8 mouse cellular contexts compared by ENCODE assay signal in the genomic region with DNA sequence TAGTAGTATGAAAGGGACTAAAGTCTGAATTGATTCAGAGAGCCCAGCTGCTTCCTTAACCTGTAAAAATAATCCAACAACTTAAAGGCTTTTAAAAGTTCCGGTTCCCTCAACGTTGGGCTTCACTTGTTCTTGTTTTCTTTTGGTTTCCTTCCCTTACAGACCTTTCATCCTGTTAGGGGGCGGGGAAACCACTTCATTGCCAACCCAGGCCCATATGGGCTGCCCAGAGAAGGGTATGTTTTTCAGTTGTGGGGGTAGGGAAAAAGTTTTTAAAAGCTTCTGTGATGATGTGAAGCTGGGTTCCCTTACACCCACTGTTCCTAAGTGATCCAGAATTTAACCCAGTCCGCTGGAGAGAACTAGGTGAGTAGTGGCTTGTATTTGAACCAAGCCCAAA. TPM values are rescaled to one million over a fixed set of nuclear protein-coding genes. Genes with fewer than 3 reads are reported as not detected.
DNase-seq lines count a peak whose midpoint lies in the region; ATAC-seq and TF ChIP-seq lines count a peak whose summit lies in the region.

No protein-coding gene starts in this region.

- H3K9ac ChIP-seq in kidney, embryonic 14.5 days (ENCODE audit: low read depth, low read length) = peak overlapping the region; percentile 79
- H3K9ac ChIP-seq in hindbrain, embryonic 13.5 days = peak overlapping the region; percentile 97

- no peak for TF ChIP-seq CTCF in cortical plate, adult 2 months (IDR thresholded peaks at IDR 0.05; ENCODE audit: extremely low read depth, insufficient read depth, low read length)

- no peak for TF ChIP-seq POLR2A in cortical plate, adult 2 months (IDR thresholded peaks at IDR 0.05; ENCODE audit: extremely low read depth, insufficient read depth, low read length)

- peak overlapping the region; percentile 91 for H3K4me2 ChIP-seq in kidney, embryonic 14.5 days (replicated peaks; ENCODE audit: low read depth, low read length)
- peak overlapping the region; percentile 91 for H3K4me2 ChIP-seq in hindbrain, embryonic 13.5 days

- peaks cover 11% of the 10 kb centered on the region for H3K4me1 ChIP-seq in kidney, embryonic 14.5 days (ENCODE audit: control insufficient read depth, insufficient read depth, low read length)
- H3K4me1 ChIP-seq in cortical plate, adult 2 months (ENCODE audit: control insufficient read depth, insufficient read depth, low read length) = peaks cover 10% of the 10 kb centered on the region
- peaks cover 42% of the 10 kb centered on the region for H3K4me1 ChIP-seq in hindbrain, embryonic 13.5 days (replicated peaks)
- H3K4me1 ChIP-seq in midbrain, embryonic 10.5 days = peaks cover 54% of the 10 kb centered on the region

- peak overlapping the region; percentile 75 for H3K27ac ChIP-seq in kidney, embryonic 14.5 days (ENCODE audit: low read depth, low read length)
- no peak overlapping the region for H3K27ac ChIP-seq in cortical plate, adult 2 months (ENCODE audit: insufficient read depth, low read length)
- H3K27ac ChIP-seq in hindbrain, embryonic 13.5 days = peak overlapping the region; percentile 91
- H3K27ac ChIP-seq in midbrain, embryonic 10.5 days (replicated peaks) = peak overlapping the region; percentile 99

- no peaks in the 10 kb centered on the region for H3K9me3 ChIP-seq in kidney, embryonic 14.5 days (ENCODE audit: control insufficient read depth, low read length)
- no peaks in the 10 kb centered on the region for H3K9me3 ChIP-seq in hindbrain, embryonic 13.5 days
- H3K9me3 ChIP-seq in midbrain, embryonic 10.5 days (replicated peaks) = no peaks in the 10 kb centered on the region

- peak overlapping the region; percentile 64 for H3K4me3 ChIP-seq in kidney, embryonic 14.5 days (ENCODE audit: low read length)
- peak overlapping the region; percentile 57 for H3K4me3 ChIP-seq in cortical plate, adult 2 months (ENCODE audit: insufficient read depth, low read length)
- H3K4me3 ChIP-seq in hindbrain, embryonic 13.5 days = peak overlapping the region; percentile 94
- peak overlapping the region; percentile 93 for H3K4me3 ChIP-seq in midbrain, embryonic 10.5 days

- no peaks in the 10 kb centered on the region for H3K27me3 ChIP-seq in kidney, embryonic 14.5 days (ENCODE audit: control insufficient read depth, insufficient read depth, low read length)
- H3K27me3 ChIP-seq in hindbrain, embryonic 13.5 days = no peaks in the 10 kb centered on the region
- H3K27me3 ChIP-seq in midbrain, embryonic 10.5 days (ENCODE audit: low read depth, poor library complexity, severe bottlenecking) = no peaks in the 10 kb centered on the region

- ATAC-seq in kidney, embryonic 14.5 days (ENCODE audit: low FRiP score, low TSS enrichment) = no peak
- ATAC-seq in hindbrain, embryonic 13.5 days (ENCODE audit: low FRiP score) = no peak

- WGBS in kidney, embryonic 14.5 days = 5% methylated on average over 4 of the region's 4 CpGs
- 20% methylated on average over 4 of the region's 4 CpGs for WGBS in hindbrain, embryonic 13.5 days
- WGBS in midbrain, embryonic 10.5 days = 23% methylated on average over 4 of the region's 4 CpGs

- H3K36me3 ChIP-seq in kidney, embryonic 14.5 days (ENCODE audit: control insufficient read depth, insufficient read depth, low read length) = peaks cover 9% of the 10 kb centered on the region
- peaks cover 11% of the 10 kb centered on the region for H3K36me3 ChIP-seq in hindbrain, embryonic 13.5 days
- peaks cover 18% of the 10 kb centered on the region for H3K36me3 ChIP-seq in midbrain, embryonic 10.5 days

- no peak for DNase-seq in kidney, adult 9 months
- no peak for DNase-seq in midbrain, embryonic 10.5 days (ENCODE audit: low spot score)
- peak; percentile 62 for DNase-seq in thymus, postnatal 25 days
- DNase-seq in urinary bladder, postnatal 14 days (ENCODE audit: low spot score) = no peak
- no peak for DNase-seq in gastrocnemius, postnatal 25 days

RNA-seq across cellular contexts. Expression of gene Cep68, which starts 1.0 kb away (rescaled TPM):
- polyA plus RNA-seq in kidney, embryonic 14.5 days (2014; fragmentation: Nextera tagmentation; extraction: Ambion mirVana) = 17.1 and 40.8 TPM in 2 replicates
- polyA plus RNA-seq in cortical plate, adult 2 months (2012; rRNA removed) = 17.3 and 17.8 TPM in 2 replicates
- 25.8 and 26.2 TPM in 2 replicates for polyA plus RNA-seq in hindbrain, embryonic 13.5 days (2015; fragmentation: Nextera tagmentation; extraction: Ambion mirVana)
- 38.1 and 43.2 TPM in 2 replicates for polyA plus RNA-seq in midbrain, embryonic 10.5 days (2016; fragmentation: Nextera tagmentation; extraction: Ambion mirVana)
- total RNA-seq in gastrocnemius, postnatal 25 days (2021) = 10 to 100 TPM; 27.7 to 29.0 TPM

RNA-seq across cellular contexts. Expression of gene Rab1a, which starts 47.0 kb away (rescaled TPM):
- 212 and 244 TPM in 2 replicates for polyA plus RNA-seq in kidney, embryonic 14.5 days (2014; fragmentation: Nextera tagmentation; extraction: Ambion mirVana)
- polyA plus RNA-seq in cortical plate, adult 2 months (2012; rRNA removed) = 189 and 195 TPM in 2 replicates
- polyA plus RNA-seq in hindbrain, embryonic 13.5 days (2015; fragmentation: Nextera tagmentation; extraction: Ambion mirVana) = 307 and 313 TPM in 2 replicates
- 219 and 222 TPM in 2 replicates for polyA plus RNA-seq in midbrain, embryonic 10.5 days (2016; fragmentation: Nextera tagmentation; extraction: Ambion mirVana)
- total RNA-seq in gastrocnemius, postnatal 25 days (2021) = 10 to 100 TPM; 85.8 to 93.1 TPM
